Mouse (Mus musculus): ENCODE measurements around the gene Stxbp5l. TPM values are rescaled to one million over a fixed set of nuclear protein-coding genes. Genes with fewer than 3 reads are reported as not detected.
"Not testable (repeated sequence)": the region's sequence is repeated elsewhere in the genome, so short reads cannot be mapped to it uniquely, and the experiment has no call there.

The Stxbp5l gene
- total RNA-seq, 2 experiments from 2014 or later: 145 to 151 TPM

DNA sequence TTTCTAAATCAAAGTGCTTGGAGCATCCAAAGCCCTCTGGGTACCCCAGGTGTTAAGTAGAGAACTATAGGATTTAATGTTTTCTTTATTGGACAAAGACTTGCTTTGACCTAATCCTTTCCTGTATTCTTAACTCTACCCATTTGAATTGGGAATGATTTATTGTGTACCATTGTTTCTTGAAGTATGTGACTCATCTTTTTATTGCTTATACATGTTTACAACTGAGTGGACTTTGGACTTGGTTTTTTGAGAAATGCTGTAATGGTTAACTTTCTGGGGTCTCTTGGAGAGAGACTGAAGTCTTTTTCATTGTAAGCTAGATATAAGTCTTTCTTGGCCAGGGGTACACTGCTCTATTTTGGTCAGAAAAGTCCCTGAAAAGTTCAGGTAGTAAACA is 190.6 kb downstream of the Stxbp5l start:
- Histone ChIP-seq H3K27ac (no peak overlapping the region), H3K4me3 (no peak overlapping the region)
- no peak for TF ChIP-seq CTCF (conservative IDR thresholded peaks at IDR 0.05)
- no peak for DNase-seq (ENCODE audit: low spot score in 2 of 2)

DNA sequence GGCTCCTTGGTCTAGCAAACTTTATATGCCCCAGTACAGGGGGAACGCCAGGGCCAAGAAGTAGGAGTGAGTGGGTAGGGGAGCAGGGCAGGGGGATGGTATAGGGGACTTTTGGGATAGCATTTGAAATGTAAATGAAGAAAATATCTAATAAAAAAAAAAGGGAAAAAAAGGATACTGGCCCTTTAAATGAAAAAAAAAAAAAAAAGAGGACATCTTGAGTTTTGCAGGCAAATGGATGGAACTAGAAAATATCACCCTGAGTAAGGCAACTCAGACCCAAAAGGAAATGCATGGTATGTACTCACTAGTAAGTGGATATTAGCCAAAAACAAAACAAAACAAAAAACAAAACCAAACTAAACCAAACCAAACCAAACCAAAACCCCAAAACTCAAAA is 259.6 kb downstream of the Stxbp5l start:
- DNase-seq (ENCODE audit: low spot score in 2 of 2); H3K4me3 ChIP-seq; H3K27ac ChIP-seq: not testable (repeated sequence)

DNA sequence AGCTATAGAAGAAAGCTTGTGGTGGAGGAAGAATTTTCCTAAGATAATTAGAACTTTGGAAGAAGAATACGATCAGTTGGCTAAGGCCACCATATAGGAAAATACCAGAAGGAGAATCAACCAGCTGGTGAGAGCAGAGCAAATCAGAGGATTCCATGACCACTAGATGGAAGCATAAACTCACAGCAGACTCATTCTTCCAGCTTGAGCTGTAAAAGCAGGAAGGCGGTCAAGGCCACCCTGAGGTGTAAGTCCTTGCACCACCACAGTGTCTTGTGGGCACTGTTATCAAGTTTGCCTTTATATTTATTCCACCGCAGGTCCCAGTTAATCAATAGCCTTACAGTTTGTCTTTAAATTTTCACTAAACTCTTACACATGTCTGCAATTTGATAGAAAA is 275.5 kb downstream of the Stxbp5l start:
- peak; percentile 62 to 63 for DNase-seq (ENCODE audit: low spot score in 2 of 2)

DNA sequence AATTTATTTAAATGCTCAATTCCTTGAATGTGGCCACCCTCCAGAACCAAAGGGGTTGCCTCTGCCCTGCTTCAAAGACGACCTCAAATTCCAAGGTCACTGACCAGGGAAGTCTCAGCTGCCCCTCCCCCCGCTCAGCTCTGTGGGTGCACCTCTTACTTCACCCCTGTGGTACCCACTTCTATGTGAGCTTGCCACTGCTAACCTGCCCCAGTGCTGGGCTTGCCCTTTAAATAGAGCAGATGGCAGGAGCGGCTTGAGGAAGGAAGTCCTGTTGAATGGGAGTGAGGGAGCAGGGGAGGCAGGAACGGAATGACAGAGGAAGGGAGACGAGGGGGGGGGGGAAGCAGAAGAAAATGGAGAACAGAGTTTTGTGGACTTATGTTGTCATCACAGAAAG is 276.0 kb downstream of the Stxbp5l start:
- Histone ChIP-seq H3K27ac (no peak overlapping the region), H3K4me3 (no peak overlapping the region)
- no peak for DNase-seq (ENCODE audit: low spot score in 2 of 2)
- no peak for TF ChIP-seq CTCF (conservative IDR thresholded peaks at IDR 0.05)

More for the DNA sequence above, 275.5 kb downstream of the Stxbp5l start:
- no peak overlapping the region for H3K4me3 ChIP-seq
- H3K27ac ChIP-seq: no peak overlapping the region
- peak; percentile 86 for TF ChIP-seq CTCF (conservative IDR thresholded peaks at IDR 0.05)

DNA sequence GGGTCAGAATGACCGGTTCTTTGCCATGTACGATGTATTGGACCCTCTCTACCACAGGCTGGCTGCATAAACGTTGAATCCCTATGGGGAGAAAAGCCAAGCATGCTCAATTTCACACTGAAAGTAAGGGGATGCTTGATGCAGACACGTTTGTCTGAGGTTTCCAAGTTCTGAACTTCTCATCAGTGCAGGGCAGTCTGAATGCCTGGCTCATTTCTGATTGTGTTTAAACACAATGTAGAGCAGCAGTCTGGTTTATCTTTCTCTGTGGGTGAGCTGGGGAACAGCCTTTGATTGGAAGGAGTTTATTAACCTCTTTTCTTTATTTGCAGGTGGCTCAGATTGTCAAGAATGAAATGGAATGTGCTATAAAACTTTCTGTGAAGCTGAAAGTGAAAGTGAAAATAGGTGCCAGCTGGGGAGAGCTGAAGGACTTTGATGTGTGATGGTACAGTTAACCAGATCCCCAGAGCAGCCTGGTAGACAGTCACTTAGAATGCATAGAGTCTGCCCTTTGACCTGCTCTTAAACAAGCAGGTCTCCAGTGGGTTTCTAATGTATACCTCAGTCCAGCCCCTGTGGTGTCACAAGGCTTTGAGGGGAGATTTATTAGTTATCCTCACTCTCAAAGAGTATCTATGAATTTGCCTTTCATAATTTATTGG is 290.5 kb downstream of the Stxbp5l start:
- Histone ChIP-seq H3K4me3 (no peak overlapping the region; the same call in 1 of the 2 replicates), H3K27ac (no peak overlapping the region)
- TF ChIP-seq CTCF (conservative IDR thresholded peaks at IDR 0.05): no peak
- no peak for DNase-seq (ENCODE audit: low spot score in 2 of 2)

DNA sequence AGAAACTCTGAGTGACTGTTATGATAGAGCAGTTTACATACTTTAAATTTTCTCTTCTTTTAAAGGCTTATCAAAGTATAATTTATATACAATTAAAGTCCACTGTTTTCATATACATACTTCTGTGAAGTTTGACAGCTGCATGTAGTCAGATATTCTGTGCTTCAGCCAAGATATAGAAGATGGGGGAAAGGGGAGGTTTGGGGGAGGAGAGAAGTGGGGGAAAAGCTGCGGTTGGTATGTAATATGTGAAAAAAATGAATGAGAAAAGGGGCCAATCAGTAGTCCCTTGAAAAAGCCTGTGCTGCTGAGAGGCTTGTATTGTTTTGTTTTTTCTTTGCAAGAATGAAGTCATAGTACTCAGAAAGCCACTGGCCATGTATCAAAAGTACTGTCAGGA is 295.1 kb downstream of the Stxbp5l start:
- Histone ChIP-seq H3K27ac (no peak overlapping the region), H3K4me3 (no peak overlapping the region)
- no peak for TF ChIP-seq CTCF (conservative IDR thresholded peaks at IDR 0.05)

DNA sequence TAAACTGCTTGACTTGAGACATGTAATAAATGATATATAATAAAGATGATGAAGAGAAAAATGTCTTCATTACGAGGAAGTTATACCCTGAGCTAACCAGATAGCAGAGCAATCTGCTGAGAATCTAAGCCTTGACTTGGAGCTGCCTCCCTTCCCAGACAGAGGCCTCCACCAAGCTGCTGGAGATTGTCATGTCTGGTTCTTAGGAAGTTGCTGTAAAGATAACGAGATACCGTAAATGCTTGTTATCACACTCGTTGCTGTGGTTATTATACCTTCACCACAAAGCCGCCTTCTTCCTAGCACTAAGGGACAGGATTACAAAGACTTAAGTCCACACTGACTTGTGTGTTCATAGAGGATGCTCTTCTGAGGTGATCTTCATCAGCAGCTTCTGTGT is 312.4 kb downstream of the Stxbp5l start:
- Histone ChIP-seq H3K4me3 (no peak overlapping the region), H3K27ac (no peak overlapping the region)
- TF ChIP-seq CTCF (conservative IDR thresholded peaks at IDR 0.05): no peak
- no peak for DNase-seq (ENCODE audit: low spot score in 2 of 2)

More for the DNA sequence above, 295.1 kb downstream of the Stxbp5l start:
- DNase-seq (ENCODE audit: low spot score in 2 of 2): no peak

Other genes starting within 250 kb of the Stxbp5l start
- gene Gtf2e1, start 154.8 kb upstream of the Stxbp5l start, total RNA-seq (2021): 10 to 100 TPM; 17.3 to 18.2 TPM
- 10 to 100 TPM; 10.2 to 11.2 TPM for gene Rabl3, start 154.9 kb upstream of the Stxbp5l start, total RNA-seq (2021)
- not detected for gene Hgd, start 195.2 kb upstream of the Stxbp5l start, total RNA-seq (2021)

Data from layer of hippocampus, adult 2 months (tissue).